Mouse (Mus musculus) brain, embryonic 14.5 days (tissue): ENCODE measurements at regions not wholly inside any gene's neighbourhood (a gene's known extent, or its start where the extent isn't known, plus 50 kb on each side); places are given as distances from the start of the nearest gene placed in this dataset.

Experiments used
- CTCF ChIP-seq: fragments of 200-500 bp; IDR thresholded peaks from 2 replicates; pipeline ENCODE4 v1.5.1; 2012; ENCODE audit warnings: inconsistent platforms, mild to moderate bottlenecking, moderate library complexity, borderline replicate concordance; ENCODE audit not compliant: insufficient read depth, insufficient read length; ENCODE audit errors: extremely low read depth
- POLR2A ChIP-seq: fragments of 200-500 bp; IDR thresholded peaks from 2 replicates; pipeline ENCODE4 v1.6.1; 2012; ENCODE audit warnings: mild to moderate bottlenecking, inconsistent platforms, borderline replicate concordance; ENCODE audit not compliant: poor library complexity, insufficient read depth, insufficient read length, severe bottlenecking; ENCODE audit errors: extremely low read depth

GRCm38 (mm10) chr14:72293677-72294387, 197.8 kb downstream of the Gm9195 start:
- TF ChIP-seq CTCF, result 0 out of 2 replicates have a peak, but pooled peaks have one; percentile 4
- TF ChIP-seq POLR2A, result no peak
